Comparison of ENCODE assay signal across 8 mouse cellular contexts in genomic region chr3:95676745-95677419, GRCm38 (mm10). TPM values are rescaled to one million over a fixed set of nuclear protein-coding genes. Genes with fewer than 3 reads are reported as not detected.
DNase-seq lines count a peak whose midpoint lies in the region; ATAC-seq lines count a peak whose summit lies in the region.

No protein-coding gene starts in this region.

- no peaks in the 10 kb centered on the region for H3K9me3 ChIP-seq in kidney, embryonic 15.5 days (replicated peaks)

- no peaks in the 10 kb centered on the region for H3K27me3 ChIP-seq in kidney, embryonic 15.5 days

- peak overlapping the region; percentile 95 for H3K27ac ChIP-seq in brown adipose tissue, adult 24 weeks (replicated peaks; ENCODE audit: low read depth, low read length)
- H3K27ac ChIP-seq in kidney, embryonic 15.5 days: peak overlapping the region; percentile 97; the same call in 1 of the 2 replicates

- ATAC-seq in kidney, embryonic 15.5 days (replicated peaks; ENCODE audit: low FRiP score): no peak

- no peak overlapping the region for H3K9ac ChIP-seq in kidney, embryonic 15.5 days

- H3K4me3 ChIP-seq in brown adipose tissue, adult 24 weeks (ENCODE audit: insufficient read depth, low read depth, low read length): no peak overlapping the region
- no peak overlapping the region for H3K4me3 ChIP-seq in kidney, embryonic 15.5 days (replicated peaks)

- H3K36me3 ChIP-seq in kidney, embryonic 15.5 days: 0 out of 2 replicates have a peak, but pooled peaks cover 7% of the 10 kb centered on the region

- 68% methylated on average over 15 of the region's 15 CpGs for WGBS in kidney, embryonic 15.5 days

- peaks cover 38% of the 10 kb centered on the region for H3K4me1 ChIP-seq in brown adipose tissue, adult 24 weeks (ENCODE audit: control insufficient read depth, insufficient read depth, insufficient read length, low read length)
- H3K4me1 ChIP-seq in kidney, embryonic 15.5 days: peaks cover 70% of the 10 kb centered on the region

- peak; percentile 36 to 56 for DNase-seq in left cerebral cortex, adult 18-20 months (ENCODE audit: low spot score in 2 of 2)
- no peak for DNase-seq in left cerebral cortex, adult 8-10 months (ENCODE audit: low spot score in 2 of 2)
- peak; percentile 84 for DNase-seq in gastrocnemius, postnatal 10 days
- DNase-seq in lung, adult 18-20 months: peak; percentile 85 to 90
- peak; percentile 84 for DNase-seq in retina, embryonic 14.5 days (ENCODE audit: low spot score)
- peak; percentile 63 for DNase-seq in urinary bladder, postnatal 10 days (ENCODE audit: low spot score)

- H3K4me2 ChIP-seq in kidney, embryonic 15.5 days: no peak overlapping the region

RNA-seq across cellular contexts. Expression of gene Adamtsl4, which starts 10.8 kb away (rescaled TPM):
- 1 to 10 TPM; 4.4 to 8.2 TPM for total RNA-seq in left cerebral cortex, adult 18-20 months (2021)
- 10 to 100 TPM in 3 of 4 experiments, 1 to 10 TPM in 1; 9.4 to 12.9 (median 11.4) TPM for total RNA-seq in left cerebral cortex, adult 8-10 months (2022)
- 2.5 and 6.6 TPM in 2 replicates for polyA plus RNA-seq in brown adipose tissue, adult 24 weeks (2012; ENCODE audit: insufficient read depth, insufficient read length, missing spikeins)
- 10 to 100 TPM; 23.9 to 26.3 TPM for total RNA-seq in gastrocnemius, postnatal 10 days (2021)
- polyA plus RNA-seq in kidney, embryonic 15.5 days (2015; fragmentation: Nextera tagmentation; extraction: Ambion mirVana): 4.0 and 6.3 TPM in 2 replicates

RNA-seq across cellular contexts. Expression of gene Mcl1, which starts 18.3 kb away (rescaled TPM):
- total RNA-seq in left cerebral cortex, adult 18-20 months (2021): 10 to 100 TPM; 59.7 to 64.1 TPM
- 10 to 100 TPM; 47.2 to 59.6 (median 54.3) TPM for total RNA-seq in left cerebral cortex, adult 8-10 months (2022)
- 56.1 and 61.6 TPM in 2 replicates for polyA plus RNA-seq in brown adipose tissue, adult 24 weeks (2012; ENCODE audit: insufficient read depth, insufficient read length, missing spikeins)
- total RNA-seq in gastrocnemius, postnatal 10 days (2021): 100 to 1,000 TPM in 1 of 2 experiments, 10 to 100 TPM in 1; 96.8 to 111 TPM
- 51.2 and 54.4 TPM in 2 replicates for polyA plus RNA-seq in kidney, embryonic 15.5 days (2015; fragmentation: Nextera tagmentation; extraction: Ambion mirVana)

RNA-seq across cellular contexts. Expression of gene Ensa, which starts 52.1 kb away (rescaled TPM):
- total RNA-seq in left cerebral cortex, adult 18-20 months (2021): 100 to 1,000 TPM; 351 to 360 TPM
- 100 to 1,000 TPM; 322 to 333 (median 327) TPM for total RNA-seq in left cerebral cortex, adult 8-10 months (2022)
- 38.4 and 51.4 TPM in 2 replicates for polyA plus RNA-seq in brown adipose tissue, adult 24 weeks (2012; ENCODE audit: insufficient read depth, insufficient read length, missing spikeins)
- total RNA-seq in gastrocnemius, postnatal 10 days (2021): 10 to 100 TPM; 80.1 to 80.2 TPM
- polyA plus RNA-seq in kidney, embryonic 15.5 days (2015; fragmentation: Nextera tagmentation; extraction: Ambion mirVana): 71.1 and 73.2 TPM in 2 replicates

Comparison
In these comparisons a context has a peak if more than half of its experiments do, and no peak if none do; other contexts are left out.
1. DNase-seq: peak in left cerebral cortex, adult 18-20 months (2 of 2), gastrocnemius, postnatal 10 days (single experiment), lung, adult 18-20 months (2 of 2), retina, embryonic 14.5 days (single experiment) and urinary bladder, postnatal 10 days (single experiment); none in left cerebral cortex, adult 8-10 months (0 of 2).